Mouse (Mus musculus): ENCODE measurements around the gene Mboat7.

Gene Mboat7

DNA sequence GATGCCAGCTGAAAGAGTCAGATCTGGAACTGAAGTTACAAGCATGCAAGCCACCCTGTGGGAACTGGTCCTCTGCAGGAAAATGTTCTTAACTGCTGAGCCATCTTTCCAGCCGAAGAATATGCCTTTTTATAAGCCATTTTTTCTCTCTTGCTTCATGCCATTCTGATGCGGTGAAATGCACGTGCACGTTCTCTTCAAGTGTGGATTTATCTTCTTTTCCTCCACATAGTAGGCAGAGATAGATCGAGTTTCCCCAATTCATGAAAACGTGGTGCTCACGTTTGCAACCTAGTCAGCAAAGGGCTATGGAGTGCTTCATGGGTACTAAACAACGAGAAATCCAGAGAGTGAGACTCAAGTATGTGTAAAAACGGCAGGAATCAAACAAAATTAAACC is 49.5 kb downstream of the Mboat7 start:
- no peak for DNase-seq (ENCODE audit: low read depth, low spot score)

- no peak for DNase-seq (ENCODE audit: low read depth, low spot score)
Measured at GRCm38 (mm10) chr7:3643412-3643811, 49.9 kb downstream of the Mboat7 start.

DNA sequence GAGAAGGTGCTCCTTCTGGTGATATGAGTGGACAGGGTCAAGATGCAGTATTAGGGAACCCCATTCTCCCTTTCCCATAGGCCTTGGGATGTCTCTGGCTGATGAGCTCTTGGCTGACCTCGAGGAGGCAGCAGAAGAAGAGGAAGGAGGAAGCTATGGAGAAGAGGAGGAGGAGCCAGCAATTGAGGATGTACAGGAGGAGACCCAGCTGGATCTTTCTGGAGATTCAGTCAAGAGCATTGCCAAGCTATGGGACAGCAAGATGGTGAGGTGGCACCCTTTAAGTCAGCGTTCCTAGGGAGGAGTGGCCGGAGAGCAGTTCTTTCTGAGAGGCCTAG is 62.9 kb downstream of the Mboat7 start:
- DNase-seq (ENCODE audit: low read depth, low spot score): no peak

DNA sequence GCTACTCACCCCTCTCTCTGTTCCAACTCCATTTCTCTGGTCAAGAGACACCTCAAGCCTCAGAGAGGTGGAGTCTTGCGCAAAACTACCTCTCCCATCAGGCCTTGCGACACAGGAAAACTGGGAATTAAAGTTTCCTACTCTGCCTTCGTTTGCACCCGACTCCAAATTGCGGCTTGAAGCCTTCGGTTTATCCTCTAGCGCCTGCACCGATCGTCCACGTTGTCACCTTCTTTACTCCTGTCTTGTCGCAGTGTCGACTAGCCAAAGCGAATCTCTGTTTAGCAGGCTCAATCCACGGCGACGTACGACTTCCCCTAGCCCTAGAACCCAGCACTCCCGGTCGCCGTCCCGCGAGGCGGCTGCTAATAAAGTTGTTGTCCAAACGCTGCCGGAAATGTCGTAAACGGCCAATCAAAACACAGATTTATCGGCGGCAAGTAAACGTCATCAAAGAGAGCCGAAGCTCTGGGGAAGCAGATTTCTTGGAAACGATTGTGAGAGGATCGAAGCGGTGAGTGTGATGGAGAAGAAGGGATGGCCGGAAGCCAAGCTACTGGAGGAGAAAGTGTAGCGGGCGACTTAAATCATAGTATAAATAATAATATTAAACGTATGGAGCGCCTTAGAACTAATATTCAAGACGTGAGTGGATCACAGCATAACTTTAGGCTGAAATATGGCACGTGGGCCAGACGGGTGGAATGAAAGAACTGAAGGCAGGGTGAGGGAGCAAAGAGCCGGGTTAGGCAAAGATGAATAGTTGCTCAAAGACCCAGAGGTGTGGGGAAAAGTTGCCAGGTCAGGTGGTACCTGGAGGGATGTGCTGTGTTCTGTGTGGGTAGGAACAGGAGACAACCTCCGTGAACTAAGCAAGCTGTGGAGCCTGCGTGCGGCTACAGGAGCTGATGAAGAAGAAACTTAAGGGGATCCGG is 63.5 kb downstream of the Mboat7 start, which contains the start of the genes Tfpt and Prpf31:
Gene Tfpt (minus strand): TSS at position 387 of the 935 bp plus-strand sequence.
Gene Prpf31 (plus strand): TSS at position 443 of the 935 bp plus-strand sequence.
- peak; percentile 91 for DNase-seq (ENCODE audit: low read depth, low spot score)

DNA sequence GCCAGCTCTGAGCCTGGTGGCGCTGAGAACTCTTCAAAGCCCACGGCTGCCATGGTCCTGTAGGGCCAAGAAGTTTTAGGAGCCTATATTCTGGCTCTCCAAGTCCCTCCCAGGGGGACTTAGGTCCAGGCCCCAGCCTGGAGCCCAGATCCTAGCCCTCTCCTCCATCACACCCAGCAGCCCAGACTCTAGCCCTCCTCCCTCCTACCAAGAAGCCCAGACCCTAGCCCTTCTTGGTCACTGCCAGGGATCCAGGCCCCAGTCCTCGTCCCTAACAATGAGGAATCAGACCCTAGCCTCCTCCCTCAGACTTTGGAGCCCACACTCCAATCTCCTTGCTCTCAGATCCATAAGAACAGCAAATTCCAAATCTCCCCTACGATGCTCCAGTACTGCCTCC is 64.3 kb downstream of the Mboat7 start:
- DNase-seq (ENCODE audit: low read depth, low spot score): no peak

All from embryo, embryonic 11.5 days (tissue).